Mouse (Mus musculus): ENCODE measurements around the gene Pld3. TPM values are rescaled to one million over a fixed set of nuclear protein-coding genes. Genes with fewer than 3 reads are reported as not detected.
A peak's percentile ranks its signal among the peaks of the same experiment; 100 is the strongest.

The Pld3 gene
- polyA plus RNA-seq, 2 experiments: 114 to 147 TPM

DNA sequence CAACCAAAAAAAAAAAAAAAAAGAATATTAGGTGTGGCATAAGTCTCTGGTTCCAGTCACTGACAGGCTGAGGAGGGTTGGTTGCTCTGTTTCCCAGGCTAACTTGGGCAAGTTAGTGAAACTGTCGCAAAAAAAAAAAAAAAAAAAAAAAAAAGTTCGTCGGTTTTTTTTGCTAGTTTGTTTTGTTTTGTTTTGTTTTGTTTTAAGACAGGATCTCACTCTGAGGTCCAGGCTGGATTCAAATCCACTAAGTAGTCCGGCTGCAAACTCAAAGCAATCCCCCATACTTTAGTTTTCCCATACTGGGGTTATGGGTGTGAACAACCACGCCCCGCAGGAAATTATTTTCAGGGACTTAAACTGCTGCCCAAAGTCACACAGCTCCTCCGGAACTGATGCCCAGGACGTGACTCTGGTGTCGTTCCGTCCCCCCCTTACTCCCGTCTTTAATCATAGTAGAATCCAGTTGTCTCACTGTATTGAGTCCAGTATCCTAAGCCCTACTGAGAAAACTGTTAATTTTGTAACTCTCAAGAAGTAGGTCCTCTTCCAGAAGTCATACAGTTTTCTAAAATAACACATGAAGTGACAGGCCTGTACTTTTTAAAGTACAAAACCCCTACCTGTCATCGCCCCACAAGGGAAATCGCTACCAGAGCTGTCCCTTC is 66.8 kb downstream of the Pld3 start:
- peak overlapping the region; percentile 61; the same call in 1 of the 2 replicates for H3K27ac ChIP-seq (replicated peaks; ENCODE audit: low read depth, low read length)
- DNase-seq (ENCODE audit: low spot score): peak; percentile 28
- peaks cover 11% of the 10 kb centered on the region for H3K36me3 ChIP-seq (ENCODE audit: control insufficient read depth, insufficient read depth, low read length)
- TF ChIP-seq POLR2A (IDR thresholded peaks at IDR 0.05; ENCODE audit: borderline replicate concordance, extremely low read depth, insufficient read depth, insufficient read length): no peak
- ATAC-seq (ENCODE audit: low FRiP score, low read depth): peak; percentile 3; the same call in 1 of the 2 replicates
- 1% methylated on average over 13 of the region's 13 CpGs for WGBS
- no peaks in the 10 kb centered on the region for H3K9me3 ChIP-seq (ENCODE audit: control insufficient read depth, low read length)
- H3K4me3 ChIP-seq (replicated peaks; ENCODE audit: low read length): peak overlapping the region; percentile 83
- H3K4me2 ChIP-seq (replicated peaks; ENCODE audit: low read depth, low read length, severe bottlenecking): peak overlapping the region; percentile 88
- H3K4me1 ChIP-seq (ENCODE audit: control insufficient read depth, insufficient read depth, low read length): peaks cover 25% of the 10 kb centered on the region
- H3K27me3 ChIP-seq (ENCODE audit: control insufficient read depth, insufficient read depth, low read length): no peaks in the 10 kb centered on the region
- peak overlapping the region; percentile 45 for H3K9ac ChIP-seq (ENCODE audit: low read depth, low read length, severe bottlenecking)

DNA sequence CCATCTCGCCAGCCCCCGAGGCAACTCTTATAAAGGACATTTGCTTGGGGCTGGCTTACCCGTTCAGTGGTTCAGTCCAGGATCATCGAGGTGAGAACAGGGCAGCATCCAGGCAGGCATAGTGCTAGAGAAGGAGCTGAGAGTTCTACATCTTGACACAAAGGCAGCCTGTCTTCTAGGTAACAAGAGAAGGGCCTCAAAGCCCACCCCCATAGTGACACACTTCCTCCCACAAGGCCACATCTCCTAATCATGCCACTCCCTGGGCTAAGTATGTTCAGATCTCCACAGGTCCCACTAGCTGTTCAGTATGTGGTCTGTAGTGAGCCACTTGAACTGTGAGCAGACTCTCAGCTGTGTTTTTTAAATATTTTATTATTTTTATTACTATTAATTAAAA is 69.2 kb downstream of the Pld3 start:
- Histone ChIP-seq H3K4me1 (ENCODE audit: control insufficient read depth, insufficient read depth, low read length) (peaks cover 10% of the 10 kb centered on the region), H3K27ac (replicated peaks; ENCODE audit: low read depth, low read length) (no peak overlapping the region), H3K36me3 (ENCODE audit: control insufficient read depth, insufficient read depth, low read length) (no peaks in the 10 kb centered on the region), H3K9me3 (ENCODE audit: control insufficient read depth, low read length) (no peaks in the 10 kb centered on the region), H3K4me2 (replicated peaks; ENCODE audit: low read depth, low read length, severe bottlenecking) (no peak overlapping the region), H3K9ac (ENCODE audit: low read depth, low read length, severe bottlenecking) (no peak overlapping the region), H3K4me3 (replicated peaks; ENCODE audit: low read length) (no peak overlapping the region), H3K27me3 (ENCODE audit: control insufficient read depth, insufficient read depth, low read length) (no peaks in the 10 kb centered on the region)
- no peak for TF ChIP-seq POLR2A (IDR thresholded peaks at IDR 0.05; ENCODE audit: borderline replicate concordance, extremely low read depth, insufficient read depth, insufficient read length)
- WGBS: 89% methylated on average over 4 of the region's 4 CpGs
- no peak for DNase-seq (ENCODE audit: low spot score)
- ATAC-seq (ENCODE audit: low FRiP score, low read depth): no peak

Other genes with a start within 250 kb of the Pld3 start
- gene Ltbp4, start 215.5 kb downstream of the Pld3 start, polyA plus RNA-seq (2012; rRNA removed): 86.0 and 107 TPM in 2 replicates
- 54.3 and 57.1 TPM in 2 replicates for gene Ltbp4, start 215.5 kb downstream of the Pld3 start, polyA plus RNA-seq (2014; fragmentation: Nextera tagmentation; extraction: Ambion mirVana)
- 58.7 and 80.6 TPM in 2 replicates for gene Shkbp1, start 197.2 kb downstream of the Pld3 start, polyA plus RNA-seq (2012; rRNA removed)
- gene Shkbp1, start 197.2 kb downstream of the Pld3 start, polyA plus RNA-seq (2014; fragmentation: Nextera tagmentation; extraction: Ambion mirVana): 30.5 and 35.5 TPM in 2 replicates
- gene Gm20479, start 195.8 kb downstream of the Pld3 start, polyA plus RNA-seq (2012; rRNA removed): 0.32 TPM in 1 of 2 replicates, not detected in the other
- not detected in 2 replicates for gene Gm20479, start 195.8 kb downstream of the Pld3 start, polyA plus RNA-seq (2014; fragmentation: Nextera tagmentation; extraction: Ambion mirVana)
- gene Sptbn4, start 105.5 kb downstream of the Pld3 start, polyA plus RNA-seq (2012; rRNA removed): 0.60 and 0.64 TPM in 2 replicates
- 0.15 TPM in 2 replicates for gene Sptbn4, start 105.5 kb downstream of the Pld3 start, polyA plus RNA-seq (2014; fragmentation: Nextera tagmentation; extraction: Ambion mirVana)
- 44.8 and 49.5 TPM in 2 replicates for gene Blvrb, start 105.2 kb downstream of the Pld3 start, polyA plus RNA-seq (2012; rRNA removed)
- gene Blvrb, start 105.2 kb downstream of the Pld3 start, polyA plus RNA-seq (2014; fragmentation: Nextera tagmentation; extraction: Ambion mirVana): 60.8 and 61.2 TPM in 2 replicates
- 31.3 and 32.1 TPM in 2 replicates for gene Sertad3, start 79.5 kb downstream of the Pld3 start, polyA plus RNA-seq (2012; rRNA removed)
- gene Sertad3, start 79.5 kb downstream of the Pld3 start, polyA plus RNA-seq (2014; fragmentation: Nextera tagmentation; extraction: Ambion mirVana): 31.5 and 32.4 TPM in 2 replicates
- 23.3 and 28.0 TPM in 2 replicates for gene Sertad1, start 66.3 kb downstream of the Pld3 start, polyA plus RNA-seq (2012; rRNA removed)
- 34.2 and 39.4 TPM in 2 replicates for gene Sertad1, start 66.3 kb downstream of the Pld3 start, polyA plus RNA-seq (2014; fragmentation: Nextera tagmentation; extraction: Ambion mirVana)
- 6.3 and 6.6 TPM in 2 replicates for gene Prx, start 53.9 kb downstream of the Pld3 start, polyA plus RNA-seq (2012; rRNA removed)
- gene Prx, start 53.9 kb downstream of the Pld3 start, polyA plus RNA-seq (2014; fragmentation: Nextera tagmentation; extraction: Ambion mirVana): 2.1 and 2.5 TPM in 2 replicates
- 4.3 and 5.4 TPM in 2 replicates for gene Hipk4, start 30.0 kb downstream of the Pld3 start, polyA plus RNA-seq (2012; rRNA removed)
- gene Hipk4, start 30.0 kb downstream of the Pld3 start, polyA plus RNA-seq (2014; fragmentation: Nextera tagmentation; extraction: Ambion mirVana): 0.95 and 1.2 TPM in 2 replicates
- gene 2310022A10Rik, start within 50 bp of the Pld3 start, polyA plus RNA-seq (2012; rRNA removed): 39.8 and 49.0 TPM in 2 replicates
- 27.0 and 27.4 TPM in 2 replicates for gene 2310022A10Rik, start within 50 bp of the Pld3 start, polyA plus RNA-seq (2014; fragmentation: Nextera tagmentation; extraction: Ambion mirVana)
- gene Akt2, start 38.3 kb upstream of the Pld3 start, polyA plus RNA-seq (2012; rRNA removed): 96.6 and 110 TPM in 2 replicates
- 112 and 119 TPM in 2 replicates for gene Akt2, start 38.3 kb upstream of the Pld3 start, polyA plus RNA-seq (2014; fragmentation: Nextera tagmentation; extraction: Ambion mirVana)
- 0.14 and 0.24 TPM in 2 replicates for gene Ttc9b, start 100.7 kb upstream of the Pld3 start, polyA plus RNA-seq (2012; rRNA removed)
- 0.10 and 0.21 TPM in 2 replicates for gene Ttc9b, start 100.7 kb upstream of the Pld3 start, polyA plus RNA-seq (2014; fragmentation: Nextera tagmentation; extraction: Ambion mirVana)
- 34.4 and 42.9 TPM in 2 replicates for gene Map3k10, start 121.4 kb upstream of the Pld3 start, polyA plus RNA-seq (2012; rRNA removed)
- gene Map3k10, start 121.4 kb upstream of the Pld3 start, polyA plus RNA-seq (2014; fragmentation: Nextera tagmentation; extraction: Ambion mirVana): 8.8 and 10.6 TPM in 2 replicates
- gene Zfp607b, start 136.1 kb upstream of the Pld3 start, polyA plus RNA-seq (2012; rRNA removed): 1.9 and 3.2 TPM in 2 replicates
- gene Zfp607b, start 136.1 kb upstream of the Pld3 start, polyA plus RNA-seq (2014; fragmentation: Nextera tagmentation; extraction: Ambion mirVana): 3.0 and 4.9 TPM in 2 replicates
- gene Zfp60, start 178.2 kb upstream of the Pld3 start, polyA plus RNA-seq (2012; rRNA removed): 10.0 and 11.6 TPM in 2 replicates
- gene Zfp60, start 178.2 kb upstream of the Pld3 start, polyA plus RNA-seq (2014; fragmentation: Nextera tagmentation; extraction: Ambion mirVana): 32.6 and 36.5 TPM in 2 replicates